Mouse (Mus musculus) small intestine, adult 2 months (tissue): ENCODE data around the gene Tmem199.

ENCODE experiments used
- CTCF ChIP-seq: fragments of 200-500 bp; IDR thresholded peaks from 2 replicates; pipeline ENCODE4 v1.5.1; 2012; ENCODE audit warnings: low read depth, mild to moderate bottlenecking, control low read depth, inconsistent platforms, low read length, moderate library complexity, mixed read lengths; ENCODE audit not compliant: insufficient replicate concordance, insufficient read length; ENCODE audit errors: extremely low read depth
- POLR2A ChIP-seq: fragments of 200-500 bp; IDR thresholded peaks from 2 replicates; pipeline ENCODE4 v1.6.1; 2012; ENCODE audit warnings: low read depth, mild to moderate bottlenecking, control low read depth, inconsistent platforms, low read length, moderate library complexity

GRCm38 (mm10) chr11:78518931-78519330, 7.0 kb upstream of the Tmem199 start:
- TF ChIP-seq POLR2A (no peak), CTCF (no peak)
